Mouse (Mus musculus) ES-E14 (cell line): ENCODE data around the gene Chn2.

Experiments used
- CHD2 ChIP-seq: IDR thresholded peaks from 2 replicates; pipeline ENCODE4 v1.6.1; 2014; ENCODE audit warnings: mild to moderate bottlenecking, low read depth, low read length, inconsistent platforms
- ZC3H11A ChIP-seq: IDR thresholded peaks from 2 replicates; pipeline ENCODE4 v1.6.1; 2012; ENCODE audit warnings: low read depth, mild to moderate bottlenecking, inconsistent platforms, low read length, borderline replicate concordance

GRCm38 (mm10) chr6:54332203-54332602, 292.8 kb downstream of the Chn2 start:
- no peak for TF ChIP-seq ZC3H11A
- no peak for TF ChIP-seq CHD2
